Mouse (Mus musculus) lung, adult 2 months (tissue): ENCODE measurements around the gene Olfr611. TPM values are rescaled to one million over a fixed set of nuclear protein-coding genes. Genes with fewer than 3 reads are reported as not detected.
"Not testable (repeated sequence)": the region's sequence is repeated elsewhere in the genome, so short reads cannot be mapped to it uniquely, and the experiment has no call there.

Source experiments
- DNase-seq: peaks from one replicate; pipeline ENCODE4 v3.0.0; 2022
- H3K4me1 ChIP-seq: fragments of 200-500 bp; 2 replicates; pipeline ENCODE4 v1.6.1; 2011; ENCODE audit warnings: low read length; ENCODE audit not compliant: control insufficient read depth, insufficient read depth
- H3K4me3 ChIP-seq: fragments of 200-500 bp; replicated peaks from 2 replicates; pipeline ENCODE3; 2011; ENCODE audit warnings: low read depth, mild to moderate bottlenecking, control low read depth, low read length; ENCODE audit errors: extremely low read depth
- CTCF ChIP-seq: fragments of 200-500 bp; IDR thresholded peaks from 2 replicates; pipeline ENCODE4 v1.5.1; 2011; ENCODE audit warnings: mild to moderate bottlenecking, low read length, control low read depth; ENCODE audit not compliant: insufficient read depth
- POLR2A ChIP-seq: fragments of 200-500 bp; IDR thresholded peaks from 2 replicates; pipeline ENCODE4 v1.6.1; 2011; ENCODE audit warnings: low read depth, mild to moderate bottlenecking, control low read depth, low read length, borderline replicate concordance; ENCODE audit errors: extremely low read depth
- WGBS: fragments of 180-500 bp; shearing (Covaris S2); methylation state at CpG from one replicate; pipeline ENCODE4 v1.1.7; 2018; 5-methylcytosine and 5-hydroxymethylcytosine counted together
- polyA plus RNA-seq: library from polyadenylated mRNA; depleted of rRNA; stranded (reverse); fragments of >200 nt; gene quantifications from 2 replicates; pipeline ENCODE4 v1.2.3, GENCODE M21; 2012; rRNA removed

Olfr611 gene
- polyA plus RNA-seq: not detected in 2 replicates

GRCm38 (mm10) chr7:103520746-103521145, at the start of gene Olfr611:
Gene Olfr611 (minus strand): TSS chr7:103520846.
- not testable (repeated sequence) for DNase-seq, H3K4me3 ChIP-seq, H3K4me1 ChIP-seq
- 56% methylated on average over 1 of the region's 1 CpGs for WGBS

GRCm38 (mm10) chr7:103569043-103569442, 48.4 kb upstream of the Olfr611 start, which contains the start of gene Olfr616:
Gene Olfr616 (minus strand): TSS chr7:103569143.
- Histone ChIP-seq H3K4me3 (no peak within 1 kb of the TSS), H3K4me1 (no peaks in the 10 kb centered on the region)
- TF ChIP-seq POLR2A: no peak
- no peak for TF ChIP-seq CTCF
- no peak for DNase-seq
- WGBS: 72% methylated on average over 3 of the region's 3 CpGs

DNA sequence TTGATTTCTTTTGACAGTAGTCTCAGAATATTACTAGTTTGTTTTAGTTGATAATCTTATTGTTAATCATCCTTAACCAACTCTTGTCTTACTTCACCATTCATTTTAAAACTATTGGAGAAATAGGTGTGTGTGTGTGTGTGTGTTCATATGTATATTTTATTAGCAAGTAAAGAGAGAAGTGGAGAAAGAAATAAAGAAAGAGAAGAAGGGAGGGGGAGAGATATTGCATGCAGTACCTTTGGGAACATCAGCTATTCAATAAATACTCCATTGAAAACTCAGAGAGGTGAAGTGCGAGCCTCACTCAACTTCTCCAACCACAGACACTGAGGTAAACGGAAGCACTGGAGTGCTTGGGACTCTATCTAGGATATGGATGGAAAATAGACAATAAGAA, 35.1 kb upstream of the Olfr611 start, which contains the start of gene Olfr615:
Gene Olfr615, plus strand, starts transcription at position 301 of the 400 bp plus-strand sequence.
- TF ChIP-seq POLR2A (no peak), CTCF (no peak)
- H3K4me1 ChIP-seq: no peaks in the 10 kb centered on the region
- no peak for DNase-seq
- H3K4me3 ChIP-seq: no peak within 1 kb of the TSS
- 82% methylated on average over 2 of the region's 2 CpGs for WGBS

GRCm38 (mm10) chr7:103547774-103548173, 27.1 kb upstream of the Olfr611 start, which contains the start of gene Olfr613:
Gene Olfr613 (plus strand): TSS chr7:103548074.
- 51% methylated on average over 2 of the region's 2 CpGs for WGBS
- Histone ChIP-seq H3K4me1 (no peaks in the 10 kb centered on the region), H3K4me3 (no peak within 1 kb of the TSS)
- DNase-seq: no peak
- TF ChIP-seq CTCF (no peak), POLR2A (no peak)

DNA sequence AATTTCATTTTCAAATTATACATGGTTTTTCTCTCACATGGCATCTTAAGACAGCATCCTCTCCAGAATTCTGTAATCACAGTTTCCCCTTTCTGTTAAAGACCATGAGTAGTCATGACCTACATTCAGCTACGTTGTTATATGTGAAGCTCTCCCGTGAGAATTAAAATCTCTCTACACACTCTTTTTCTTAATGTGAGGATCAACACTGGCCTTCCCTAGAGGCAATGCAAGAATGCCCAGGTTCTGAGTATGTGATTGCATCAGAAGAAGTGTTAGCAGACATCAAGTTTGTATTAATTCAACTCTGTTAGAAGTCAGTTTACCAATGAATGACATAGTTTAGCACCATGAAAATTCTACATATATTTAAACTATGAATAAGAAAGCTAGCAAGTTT, 22.0 kb upstream of the Olfr611 start, which contains the start of gene Olfr612:
Gene Olfr612, minus strand, starts transcription at position 101 of the 400 bp plus-strand sequence.
- not testable (repeated sequence) for DNase-seq, H3K4me3 ChIP-seq, H3K4me1 ChIP-seq
- 71% methylated on average over 2 of the region's 2 CpGs for whole genome bisulfite sequencing

DNA sequence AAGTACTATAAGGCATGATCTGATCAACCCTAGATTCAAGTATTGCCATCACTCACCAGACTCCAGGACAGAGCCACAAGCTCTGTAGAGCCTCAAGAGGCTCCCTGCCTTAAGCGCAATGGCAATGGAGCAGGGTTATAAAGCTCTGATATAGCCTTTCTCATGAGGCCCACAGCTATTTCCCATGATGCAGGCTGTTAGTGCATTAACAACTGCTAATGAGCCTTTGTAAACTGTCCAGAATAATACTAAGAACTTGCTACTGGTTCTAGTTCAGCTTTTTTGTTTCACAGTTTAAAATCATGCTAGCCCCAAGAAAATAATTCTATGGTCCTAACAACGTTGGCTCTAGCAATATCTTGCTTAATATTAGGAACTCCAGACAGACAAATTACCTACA, 8.6 kb downstream of the Olfr611 start, which contains the start of gene Olfr610:
Gene Olfr610, minus strand, starts transcription at position 101 of the 400 bp plus-strand sequence.
- 82% methylated on average over 2 of the region's 2 CpGs for WGBS
- Histone ChIP-seq H3K4me1 (no peaks in the 10 kb centered on the region), H3K4me3 (no peak within 1 kb of the TSS)
- TF ChIP-seq POLR2A (no peak), CTCF (no peak)
- no peak for DNase-seq

- TF ChIP-seq POLR2A (no peak), CTCF (no peak)
- H3K4me1 ChIP-seq: no peaks in the 10 kb centered on the region
- WGBS: 48% methylated on average over 1 of the region's 1 CpGs
- no peak within 1 kb of the TSS for H3K4me3 ChIP-seq
- DNase-seq: no peak
Measured at GRCm38 (mm10) chr7:103497962-103498361, 22.7 kb downstream of the Olfr611 start, which contains the start of gene Olfr609. Gene Olfr609 (minus strand): TSS chr7:103498062.

- not testable (repeated sequence) for DNase-seq, H3K4me1 ChIP-seq, H3K4me3 ChIP-seq
- WGBS: 82% methylated on average over 9 of the region's 9 CpGs
Measured at GRCm38 (mm10) chr7:103477106-103477505, 43.5 kb downstream of the Olfr611 start.

GRCm38 (mm10) chr7:103469577-103469976, 51.1 kb downstream of the Olfr611 start, which contains the start of gene Olfr608:
Gene Olfr608 (plus strand): TSS chr7:103469877.
- Histone ChIP-seq H3K4me1 (no peaks in the 10 kb centered on the region), H3K4me3 (no peak within 1 kb of the TSS)
- no peak for DNase-seq
- TF ChIP-seq POLR2A: no peak
- TF ChIP-seq CTCF: no peak

Other genes with a start within 250 kb of the Olfr611 start
- gene Olfr596, start 215.2 kb downstream of the Olfr611 start, polyA plus RNA-seq: not detected in 2 replicates
- not detected in 2 replicates for gene Olfr597, start 204.5 kb downstream of the Olfr611 start, polyA plus RNA-seq
- not detected in 2 replicates for gene Olfr598, start 197.3 kb downstream of the Olfr611 start, polyA plus RNA-seq
- gene Olfr599, start 184.9 kb downstream of the Olfr611 start, polyA plus RNA-seq: not detected in 2 replicates
- not detected in 2 replicates for gene Olfr600, start 171.2 kb downstream of the Olfr611 start, polyA plus RNA-seq
- not detected in 2 replicates for gene Olfr601, start 158.2 kb downstream of the Olfr611 start, polyA plus RNA-seq
- gene Olfr603, start 134.7 kb downstream of the Olfr611 start, polyA plus RNA-seq: not detected in 2 replicates
- gene Usp17lc, start 105.8 kb downstream of the Olfr611 start, polyA plus RNA-seq: not detected in 2 replicates
- not detected in 2 replicates for gene Olfr605, start 75.4 kb downstream of the Olfr611 start, polyA plus RNA-seq
- not detected in 2 replicates for gene Olfr606, start 71.8 kb downstream of the Olfr611 start, polyA plus RNA-seq
- gene Olfr607, start 56.7 kb downstream of the Olfr611 start, polyA plus RNA-seq: not detected in 2 replicates
- gene Olfr608, start 51.0 kb downstream of the Olfr611 start, polyA plus RNA-seq: not detected in 2 replicates
- not detected in 2 replicates for gene Olfr609, start 22.8 kb downstream of the Olfr611 start, polyA plus RNA-seq
- gene Olfr610, start 8.7 kb downstream of the Olfr611 start, polyA plus RNA-seq: not detected in 2 replicates
- not detected in 2 replicates for gene Olfr612, start 21.9 kb upstream of the Olfr611 start, polyA plus RNA-seq
- gene Olfr613, start 27.2 kb upstream of the Olfr611 start, polyA plus RNA-seq: not detected in 2 replicates
- gene Olfr615, start 35.2 kb upstream of the Olfr611 start, polyA plus RNA-seq: not detected in 2 replicates
- gene Olfr616, start 48.3 kb upstream of the Olfr611 start, polyA plus RNA-seq: not detected in 2 replicates
- not detected in 2 replicates for gene Olfr617, start 52.2 kb upstream of the Olfr611 start, polyA plus RNA-seq
- not detected in 2 replicates for gene Olfr618, start 69.3 kb upstream of the Olfr611 start, polyA plus RNA-seq
- not detected in 2 replicates for gene Olfr619, start 79.7 kb upstream of the Olfr611 start, polyA plus RNA-seq
- not detected in 2 replicates for gene Olfr620, start 91.7 kb upstream of the Olfr611 start, polyA plus RNA-seq
- gene Olfr622, start 121.9 kb upstream of the Olfr611 start, polyA plus RNA-seq: not detected in 2 replicates
- gene Olfr623, start 142.9 kb upstream of the Olfr611 start, polyA plus RNA-seq: not detected in 2 replicates
- gene Olfr624, start 150.3 kb upstream of the Olfr611 start, polyA plus RNA-seq: not detected in 2 replicates
- gene Olfr625-ps1, start 161.9 kb upstream of the Olfr611 start, polyA plus RNA-seq: not detected in 2 replicates
- gene Olfr243, start 193.8 kb upstream of the Olfr611 start, polyA plus RNA-seq: not detected in 2 replicates
- not detected in 2 replicates for gene Olfr628, start 209.5 kb upstream of the Olfr611 start, polyA plus RNA-seq
- gene Olfr629, start 224.1 kb upstream of the Olfr611 start, polyA plus RNA-seq: not detected in 2 replicates
- gene Olfr630, start 236.5 kb upstream of the Olfr611 start, polyA plus RNA-seq: not detected in 2 replicates